Mouse (Mus musculus) MEL-GATA-1-ER (cell line): ENCODE results near the gene Pcyt1b.

ENCODE experiments used
- DNase-seq: peaks from one replicate; pipeline ENCODE4 v3.0.0-alpha.2; 2012; ENCODE audit warnings: low read depth; ENCODE audit errors: extremely low read depth

Pcyt1b gene

DNA sequence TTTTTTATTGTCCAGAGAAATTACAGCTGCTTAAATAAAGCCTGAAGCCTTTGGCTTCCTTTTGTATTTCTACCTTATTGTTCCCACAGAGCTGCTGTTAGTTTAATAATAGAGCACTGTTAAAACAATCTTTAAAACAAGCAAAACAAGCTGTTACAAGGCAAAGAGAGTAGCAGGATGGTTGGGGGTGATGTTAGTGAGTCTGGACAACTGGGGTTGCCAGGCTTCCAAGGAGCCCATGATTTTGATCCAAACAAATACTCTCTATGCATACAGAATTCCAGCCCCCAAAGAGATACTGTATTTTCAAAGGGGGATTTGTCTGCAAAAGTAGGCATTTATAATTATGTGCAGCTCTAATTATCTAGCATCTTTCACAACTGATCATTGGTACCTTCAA lies 77.7 kb downstream of the Pcyt1b start:
- no peak for DNase-seq

DNA sequence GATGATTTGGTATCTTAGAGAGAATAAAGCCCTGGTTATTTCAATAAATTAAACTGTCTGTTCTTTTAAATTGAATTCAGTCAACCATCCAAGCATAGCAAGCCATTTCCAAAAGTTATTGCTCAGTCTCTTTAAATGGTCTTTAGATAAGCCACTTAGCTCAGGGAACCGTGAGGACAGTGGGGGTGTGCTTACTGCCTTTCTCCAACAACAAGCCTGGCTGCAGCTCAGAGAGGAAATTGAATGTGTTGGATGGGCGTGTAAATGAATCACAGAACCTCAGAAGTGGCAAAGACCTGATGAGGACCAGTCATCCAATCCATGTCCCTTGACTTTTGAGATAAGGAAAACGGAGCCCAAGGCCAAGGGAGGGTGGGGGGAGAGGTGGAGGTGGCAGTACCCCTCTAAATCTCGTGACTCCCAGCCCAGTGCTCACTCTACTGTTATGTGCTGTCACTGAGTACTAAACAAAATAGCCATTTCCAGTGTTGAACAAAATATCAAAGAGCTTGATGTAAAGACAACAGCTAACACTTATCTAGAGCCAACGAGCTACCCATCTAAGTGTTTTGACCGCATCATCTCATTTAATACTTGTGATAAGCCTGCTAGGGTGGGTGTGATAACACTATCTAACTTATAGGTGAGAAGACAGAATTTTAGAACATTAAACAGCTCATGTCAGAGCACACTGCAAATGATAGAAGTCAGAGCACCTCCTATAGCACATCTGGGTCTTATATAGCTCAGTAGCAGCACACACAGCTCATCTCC lies 78.5 kb downstream of the Pcyt1b start:
- no peak for DNase-seq

DNA sequence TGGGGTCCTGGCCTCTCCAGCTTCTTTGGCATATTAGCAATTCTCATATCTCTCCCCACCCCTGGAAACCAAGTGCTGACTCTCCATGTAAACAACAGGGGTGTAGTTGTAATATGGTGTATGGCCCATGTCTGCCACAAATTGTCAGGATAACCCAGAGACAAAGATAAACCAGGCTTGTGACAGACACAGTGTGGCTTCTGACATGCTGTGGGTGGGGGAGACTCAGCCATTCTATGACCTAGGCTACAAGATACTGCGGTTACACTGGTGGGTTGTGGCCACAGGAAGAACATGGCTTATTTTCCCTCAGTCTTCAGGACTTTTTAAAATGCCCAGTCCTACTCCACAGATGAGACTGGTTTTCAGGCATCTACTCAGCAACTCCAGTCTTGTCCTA lies 94.5 kb downstream of the Pcyt1b start:
- no peak for DNase-seq

DNA sequence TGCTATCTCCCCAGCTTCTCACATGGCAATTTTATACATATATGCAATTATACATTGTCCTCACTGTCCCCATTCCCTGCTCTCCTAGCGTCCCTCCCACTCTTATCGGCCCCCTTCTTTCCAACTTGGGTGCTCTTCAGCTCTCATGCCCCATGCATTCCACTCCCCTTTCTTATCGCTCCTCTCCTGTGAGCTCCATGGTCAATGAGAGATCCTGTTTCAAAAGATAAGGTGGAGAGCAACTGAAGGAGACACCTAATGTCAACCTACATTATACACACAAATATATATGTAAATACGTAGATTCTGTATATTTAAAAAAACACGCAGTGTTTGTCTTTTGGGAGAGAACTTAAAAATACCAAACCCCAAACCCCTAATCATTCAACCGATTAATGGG lies 95.9 kb downstream of the Pcyt1b start:
- peak; percentile 51 for DNase-seq

DNA sequence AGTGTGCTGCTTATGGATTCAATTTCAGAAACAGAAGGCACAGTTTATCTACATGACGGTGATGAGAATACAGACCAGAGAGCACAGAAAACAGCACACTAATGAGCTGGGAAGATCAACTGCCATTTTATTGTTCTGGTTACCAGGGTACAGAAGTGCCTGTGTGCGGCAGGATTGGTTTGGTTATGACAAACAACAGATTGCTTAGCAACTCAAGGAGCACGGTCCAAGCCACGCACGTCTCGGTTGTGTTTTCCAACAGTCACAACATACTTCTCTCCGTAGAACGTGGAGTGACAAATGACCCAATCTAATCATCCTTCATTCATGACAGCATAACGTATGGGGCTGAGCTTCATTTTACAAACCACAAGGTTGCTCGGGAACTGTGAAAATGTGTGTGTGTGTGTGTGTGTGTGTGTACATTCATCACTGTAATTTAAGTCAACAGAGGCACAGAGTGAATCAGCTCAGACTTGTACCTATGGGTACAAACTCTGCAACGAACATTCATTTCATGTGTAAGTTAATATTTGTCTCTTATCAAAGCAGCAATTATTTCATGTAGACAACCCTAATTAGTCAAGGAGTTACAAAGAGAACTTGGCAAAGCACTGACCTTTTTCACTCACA lies 100.7 kb downstream of the Pcyt1b start:
- DNase-seq = no peak

DNA sequence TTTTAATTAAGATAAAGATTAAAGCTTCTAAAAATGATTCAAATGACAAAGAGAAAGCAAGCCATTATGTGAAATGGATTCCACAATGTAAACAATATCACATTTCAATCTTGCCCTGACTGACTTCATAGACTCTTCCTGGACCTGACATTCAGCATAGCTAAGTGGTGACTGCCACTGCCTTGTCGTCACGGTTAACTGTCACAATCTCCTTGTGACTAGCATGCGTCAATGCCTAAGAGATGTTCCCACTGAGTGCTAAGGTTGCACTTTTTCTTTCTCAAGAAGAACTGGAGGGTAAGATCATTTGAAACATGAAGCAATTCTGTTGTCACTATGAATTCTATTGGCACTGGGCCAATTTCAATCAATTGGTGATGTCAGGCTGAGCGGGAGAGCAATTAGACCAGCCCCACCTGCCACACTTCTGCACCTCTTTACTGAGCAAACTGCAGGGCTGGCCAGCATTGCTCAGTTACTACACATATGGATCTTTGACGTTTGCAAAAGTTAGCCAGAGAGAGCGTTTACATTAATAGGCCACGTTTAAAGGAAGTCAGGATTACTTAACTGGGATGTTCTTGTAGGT lies 102.3 kb downstream of the Pcyt1b start:
- DNase-seq = no peak

DNA sequence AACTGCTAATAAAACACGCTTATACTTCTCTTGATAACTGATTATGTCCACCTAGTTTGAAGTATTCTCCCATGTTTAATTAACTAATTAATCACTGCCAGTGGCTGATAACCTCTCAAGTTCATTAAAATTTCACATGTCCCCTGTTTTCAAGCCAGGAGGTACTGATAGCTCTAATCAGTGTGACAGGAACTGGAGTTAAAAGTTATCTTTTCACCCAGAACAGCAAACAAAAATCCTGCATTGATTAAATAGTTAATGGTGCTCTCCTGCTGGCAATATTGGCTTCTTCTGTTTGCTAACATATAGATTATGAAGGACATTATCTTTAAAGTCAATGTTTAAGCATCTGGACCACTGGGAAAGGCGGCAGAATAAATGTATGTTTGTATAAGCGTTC lies 106.1 kb downstream of the Pcyt1b start:
- no peak for DNase-seq

DNA sequence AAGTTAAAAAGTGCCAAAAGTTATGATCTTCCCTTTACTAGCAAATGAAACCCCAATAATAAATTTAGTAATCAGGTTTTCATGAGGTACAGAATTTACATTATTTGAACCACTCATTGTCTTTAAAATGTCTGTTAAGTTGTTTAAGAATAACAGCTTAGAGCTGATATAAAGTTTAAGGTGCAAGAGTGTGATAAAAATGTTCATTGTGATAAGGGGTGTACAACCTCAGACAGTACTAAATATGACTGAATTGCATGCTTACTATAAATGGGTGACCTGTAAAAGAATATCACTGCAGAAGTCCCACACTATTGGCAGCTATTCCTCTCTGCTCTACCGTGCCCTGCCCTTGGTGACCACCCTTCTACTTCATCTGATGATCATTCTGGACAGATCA lies 134.9 kb downstream of the Pcyt1b start:
- DNase-seq = no peak

DNA sequence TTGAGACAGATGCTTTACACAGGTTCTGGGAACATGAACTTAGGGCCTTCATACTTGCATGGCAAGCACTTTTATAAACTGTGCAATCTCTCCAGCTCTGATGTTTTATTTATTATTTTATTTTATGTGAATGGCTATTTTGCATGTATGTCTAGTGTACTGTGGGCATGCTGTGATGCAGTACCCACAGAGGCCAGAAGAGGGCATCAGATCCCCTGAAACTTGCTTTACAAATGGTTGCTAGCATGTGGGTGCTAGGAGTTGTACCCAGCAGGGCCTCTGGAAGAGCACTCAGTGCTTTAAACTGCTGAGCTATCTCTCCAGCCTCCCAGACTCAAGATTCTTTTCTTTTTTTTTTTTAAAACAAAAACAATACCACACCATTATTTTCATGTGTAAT lies 138.5 kb downstream of the Pcyt1b start:
- peak; percentile 44 for DNase-seq
